Mouse (Mus musculus): Measurements from ENCODE around the gene Ccdc172. TPM values are rescaled to one million over a fixed set of nuclear protein-coding genes. Genes with fewer than 3 reads are reported as not detected.

The Ccdc172 gene
- not detected in 2 replicates for polyA plus RNA-seq (2012; rRNA removed)

DNA sequence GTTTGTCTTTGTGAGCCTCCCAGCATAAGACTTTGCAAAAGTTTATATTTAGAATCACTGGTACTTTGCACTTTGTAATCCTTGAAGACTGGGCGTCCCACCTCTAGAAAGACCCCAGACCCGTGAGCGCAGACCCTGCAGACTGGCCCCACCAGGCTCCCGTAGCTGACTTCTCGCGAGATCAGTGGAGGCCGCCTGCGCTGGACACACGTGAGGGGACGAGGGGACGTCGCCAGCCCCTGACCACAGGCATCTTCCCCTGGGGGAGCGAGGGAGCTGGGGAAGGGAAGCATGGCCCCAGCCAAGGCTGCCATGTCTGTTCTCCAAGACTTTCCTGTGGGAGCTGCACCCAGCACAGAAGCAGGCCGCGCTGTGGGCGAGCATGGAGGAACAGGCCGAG lies at the start of gene Ccdc172:
Gene Ccdc172, plus strand, starts transcription at position 176 of the 400 bp plus-strand sequence.

Other genes with a start within 250 kb of the Ccdc172 start
- gene Gfra1, start 56.1 kb upstream of the Ccdc172 start, polyA plus RNA-seq (2012; rRNA removed) = 5.1 and 5.3 TPM in 2 replicates
- 1.3 and 1,351 TPM in 2 replicates for gene Pnlip, start 140.5 kb downstream of the Ccdc172 start, polyA plus RNA-seq (2012; rRNA removed)
- gene Pnliprp1, start 216.9 kb downstream of the Ccdc172 start, polyA plus RNA-seq (2012; rRNA removed) = 0.17 and 162 TPM in 2 replicates
- gene Pnliprp2, start 247.7 kb downstream of the Ccdc172 start, polyA plus RNA-seq (2012; rRNA removed) = 0.51 and 23.7 TPM in 2 replicates

Data from colon, adult 2 months (tissue).